Mouse (Mus musculus): ENCODE measurements at regions not wholly inside any gene's neighbourhood (a gene's known extent, or its start where the extent isn't known, plus 50 kb on each side); places are given as distances from the start of the nearest gene placed in this dataset.

DNA sequence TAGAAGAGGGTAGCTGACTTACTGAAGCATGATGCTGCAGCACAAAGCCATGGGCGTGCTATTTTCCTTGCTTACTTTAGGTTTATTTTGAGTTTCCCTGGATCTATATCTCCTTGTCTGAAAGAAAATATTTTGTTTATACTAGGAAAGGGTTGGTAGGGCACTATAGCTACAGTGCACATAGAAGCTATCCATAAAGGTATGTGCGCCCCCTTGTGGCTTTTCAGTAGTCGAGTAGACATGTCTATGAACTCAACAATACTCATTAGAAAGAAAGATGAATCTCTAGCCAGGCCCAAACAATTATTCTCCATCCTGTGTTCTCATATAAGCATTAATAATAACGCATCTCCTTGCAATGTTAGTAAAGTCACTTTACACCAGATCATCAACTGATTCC lies 114.3 kb downstream of the Rab38 start:
- H3K9me3 ChIP-seq (ENCODE audit: control insufficient read depth, low read length): no peaks in the 10 kb centered on the region
- H3K27ac ChIP-seq (ENCODE audit: low read depth, low read length): no peak overlapping the region
- no peak overlapping the region for H3K9ac ChIP-seq (ENCODE audit: low read depth, low read length)
- ATAC-seq (replicated peaks; ENCODE audit: low FRiP score): peak; percentile 63; the same call in 1 of the 2 replicates
- DNase-seq (ENCODE audit: low spot score): no peak
- no peaks in the 10 kb centered on the region for H3K4me1 ChIP-seq (replicated peaks; ENCODE audit: control insufficient read depth, insufficient read depth, low read length)
- H3K4me3 ChIP-seq (ENCODE audit: low read depth, low read length): no peak overlapping the region
- no peaks in the 10 kb centered on the region for H3K36me3 ChIP-seq (ENCODE audit: control insufficient read depth, insufficient read depth, low read length)
- no peak overlapping the region for H3K4me2 ChIP-seq
- 11% methylated on average over 4 of the region's 4 CpGs for WGBS
- no peaks in the 10 kb centered on the region for H3K27me3 ChIP-seq (replicated peaks; ENCODE audit: control insufficient read depth, insufficient read depth, low read length)

DNA sequence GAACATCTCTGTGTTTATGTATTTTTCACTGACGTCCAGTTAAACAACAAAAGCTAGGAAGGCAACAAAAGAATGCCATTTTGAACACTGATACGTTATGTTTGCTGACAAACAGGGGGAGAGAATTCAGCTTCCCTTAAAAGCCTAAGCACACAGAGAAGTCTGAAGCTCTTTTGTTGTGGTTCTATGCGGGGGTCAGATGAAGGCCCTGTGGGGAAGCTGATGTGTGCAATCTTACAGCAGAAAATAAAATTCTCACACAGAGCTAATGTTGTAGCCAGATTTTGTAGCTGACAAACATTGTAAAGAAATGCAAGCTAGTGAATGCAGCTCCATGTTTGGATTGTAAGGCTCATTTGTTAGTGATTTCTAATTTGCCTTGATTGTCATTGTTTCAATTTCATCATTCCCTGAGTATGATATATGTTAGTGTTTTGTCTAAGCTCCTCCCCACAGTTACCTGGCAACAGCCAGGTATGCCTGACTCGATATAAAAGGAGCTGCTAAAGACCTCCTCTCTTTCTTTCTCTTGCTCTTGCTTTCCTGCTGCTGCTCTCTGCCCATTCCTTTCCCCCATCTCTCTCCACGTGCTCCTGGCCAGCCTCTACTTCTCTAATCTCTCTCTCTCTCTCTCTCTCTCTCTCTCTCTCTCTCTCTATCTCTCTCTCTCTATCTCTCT lies 115.0 kb downstream of the Rab38 start:
- H3K27me3 ChIP-seq (replicated peaks; ENCODE audit: control insufficient read depth, insufficient read depth, low read length): no peaks in the 10 kb centered on the region
- no peaks in the 10 kb centered on the region for H3K9me3 ChIP-seq (ENCODE audit: control insufficient read depth, low read length)
- no peak overlapping the region for H3K4me3 ChIP-seq (ENCODE audit: low read depth, low read length)
- H3K4me2 ChIP-seq: no peak overlapping the region
- 48% methylated on average over 5 of the region's 5 CpGs for WGBS
- no peaks in the 10 kb centered on the region for H3K36me3 ChIP-seq (ENCODE audit: control insufficient read depth, insufficient read depth, low read length)
- H3K27ac ChIP-seq (ENCODE audit: low read depth, low read length): no peak overlapping the region
- no peaks in the 10 kb centered on the region for H3K4me1 ChIP-seq (replicated peaks; ENCODE audit: control insufficient read depth, insufficient read depth, low read length)
- no peak for DNase-seq (ENCODE audit: low spot score)
- ATAC-seq (replicated peaks; ENCODE audit: low FRiP score): no peak
- H3K9ac ChIP-seq (ENCODE audit: low read depth, low read length): no peak overlapping the region

DNA sequence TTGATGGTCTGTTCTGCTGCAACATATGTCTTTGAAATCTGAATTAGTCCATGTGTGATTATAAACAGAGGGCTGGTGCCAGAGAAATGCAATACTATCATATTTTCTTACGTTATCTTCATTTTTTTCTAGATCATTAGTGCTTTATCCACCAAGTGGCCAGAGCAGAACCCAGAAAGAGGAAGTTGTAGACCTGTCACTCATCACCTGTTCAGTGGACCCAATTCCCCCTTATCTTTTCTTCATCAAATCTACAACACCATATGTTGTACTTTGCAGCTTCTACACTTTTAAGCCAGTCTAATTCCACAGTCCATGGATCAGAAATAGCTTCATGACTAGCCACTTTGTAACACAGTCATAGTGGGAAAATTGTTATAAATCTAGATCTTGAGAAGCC lies 145.0 kb downstream of the Rab38 start:
- Histone ChIP-seq H3K36me3 (ENCODE audit: control insufficient read depth, insufficient read depth, low read length) (no peaks in the 10 kb centered on the region), H3K9me3 (ENCODE audit: control insufficient read depth, low read length) (no peaks in the 10 kb centered on the region), H3K9ac (ENCODE audit: low read depth, low read length) (no peak overlapping the region), H3K27me3 (replicated peaks; ENCODE audit: control insufficient read depth, insufficient read depth, low read length) (no peaks in the 10 kb centered on the region), H3K4me2 (no peak overlapping the region), H3K27ac (ENCODE audit: low read depth, low read length) (no peak overlapping the region), H3K4me1 (replicated peaks; ENCODE audit: control insufficient read depth, insufficient read depth, low read length) (no peaks in the 10 kb centered on the region), H3K4me3 (ENCODE audit: low read depth, low read length) (no peak overlapping the region)
- no peak for ATAC-seq (replicated peaks; ENCODE audit: low FRiP score)
- 62% methylated on average over 1 of the region's 1 CpGs for WGBS
- DNase-seq (ENCODE audit: low spot score): no peak

DNA sequence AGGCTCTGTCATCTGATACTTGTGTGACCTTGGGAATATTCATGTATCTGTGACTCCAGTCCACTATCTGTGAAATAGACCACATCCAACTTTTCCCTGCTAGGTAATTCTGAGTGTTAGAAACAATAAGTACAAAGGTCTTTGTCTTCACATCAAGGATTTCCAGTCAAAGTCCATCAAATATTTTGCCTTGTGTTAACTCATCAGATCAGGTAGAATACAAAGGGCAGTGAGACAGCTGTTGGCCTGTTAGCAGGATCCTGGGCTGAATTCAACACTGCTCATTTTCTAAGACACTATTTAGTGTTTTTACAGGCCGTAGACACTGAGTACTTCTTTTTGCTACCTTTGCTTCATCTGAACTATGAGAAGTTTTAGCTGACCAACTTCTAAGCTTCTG lies 170.7 kb downstream of the Rab38 start:
- Histone ChIP-seq H3K4me2 (no peak overlapping the region), H3K4me3 (ENCODE audit: low read depth, low read length) (no peak overlapping the region), H3K9me3 (ENCODE audit: control insufficient read depth, low read length) (no peaks in the 10 kb centered on the region), H3K4me1 (replicated peaks; ENCODE audit: control insufficient read depth, insufficient read depth, low read length) (no peaks in the 10 kb centered on the region), H3K27me3 (replicated peaks; ENCODE audit: control insufficient read depth, insufficient read depth, low read length) (no peaks in the 10 kb centered on the region), H3K27ac (ENCODE audit: low read depth, low read length) (no peak overlapping the region), H3K36me3 (ENCODE audit: control insufficient read depth, insufficient read depth, low read length) (no peaks in the 10 kb centered on the region), H3K9ac (ENCODE audit: low read depth, low read length) (no peak overlapping the region)
- DNase-seq (ENCODE audit: low spot score) (no peak), ATAC-seq (replicated peaks; ENCODE audit: low FRiP score) (no peak)
- WGBS: 73% methylated on average over 1 of the region's 1 CpGs

All from liver, embryonic 11.5 days (tissue).